Comparison of ENCODE assay signal across 9 mouse cellular contexts in genomic region chr1:136006292-136006748, GRCm38 (mm10). TPM values are rescaled to one million over a fixed set of nuclear protein-coding genes. Genes with fewer than 3 reads are reported as not detected.
DNase-seq lines count a peak whose midpoint lies in the region; ATAC-seq and TF ChIP-seq lines count a peak whose summit lies in the region.
"Had no signal": no experiment of that assay in that cellular context is flagged by ENCODE, and none has a peak within 500 bp of the region (broad histone marks: within the 10 kb centered on the region; RNA-seq: fewer than 3 reads in every experiment).

TSS of gene Igfn1 (minus strand) at chr1:136006342.

- no peaks in the 10 kb centered on the region for H3K36me3 ChIP-seq in heart, embryonic 11.5 days (ENCODE audit: control insufficient read depth, insufficient read depth, low read length)
- no peaks in the 10 kb centered on the region for H3K36me3 ChIP-seq in heart, adult 2 months (ENCODE audit: control insufficient read depth, insufficient read depth, low read length)
- no peaks in the 10 kb centered on the region for H3K36me3 ChIP-seq in ES-Bruce4 (ENCODE audit: control insufficient read depth, insufficient read depth, low read length, poor library complexity, severe bottlenecking)
- no peaks in the 10 kb centered on the region for H3K36me3 ChIP-seq in liver, embryonic 15.5 days (replicated peaks)

- intact Hi-C loops in heart, adult 2 months (cut with DNase I): no loop called here

- no peak for TF ChIP-seq EP300 in heart, adult 2 months (IDR thresholded peaks at IDR 0.05; ENCODE audit: insufficient read depth, low read depth, low read length)
- TF ChIP-seq EP300 in ES-Bruce4 (IDR thresholded peaks at IDR 0.05; ENCODE audit: insufficient read depth, low read depth, low read length): no peak

- H3K9me3 ChIP-seq in heart, embryonic 11.5 days (replicated peaks; ENCODE audit: control insufficient read depth, low read length): no peaks in the 10 kb centered on the region
- H3K9me3 ChIP-seq in ES-Bruce4 (replicated peaks; ENCODE audit: control insufficient read depth, insufficient read depth, low read length, poor library complexity, severe bottlenecking): no peaks in the 10 kb centered on the region
- no peaks in the 10 kb centered on the region for H3K9me3 ChIP-seq in liver, embryonic 15.5 days (replicated peaks)

- H3K27ac ChIP-seq in heart, embryonic 11.5 days (ENCODE audit: low read depth, low read length): no peak within 1 kb of the TSS
- no peak within 1 kb of the TSS for H3K27ac ChIP-seq in heart, adult 2 months
- no peak within 1 kb of the TSS for H3K27ac ChIP-seq in ES-Bruce4 (ENCODE audit: insufficient read depth, low read length)
- no peak within 1 kb of the TSS for H3K27ac ChIP-seq in liver, embryonic 15.5 days (replicated peaks)

- no peak within 1 kb of the TSS for H3K9ac ChIP-seq in heart, embryonic 11.5 days (ENCODE audit: low read depth, low read length)
- no peak within 1 kb of the TSS for H3K9ac ChIP-seq in heart, adult 2 months (ENCODE audit: low read depth, low read length)
- no peak within 1 kb of the TSS for H3K9ac ChIP-seq in ES-Bruce4 (ENCODE audit: low read depth, poor library complexity, severe bottlenecking)
- peak within 1 kb of the TSS; percentile 71 for H3K9ac ChIP-seq in liver, embryonic 15.5 days

- no peaks in the 10 kb centered on the region for H3K4me1 ChIP-seq in heart, embryonic 11.5 days (ENCODE audit: control insufficient read depth, insufficient read depth, low read length)
- H3K4me1 ChIP-seq in heart, adult 2 months (ENCODE audit: control insufficient read depth, insufficient read depth, low read length): no peaks in the 10 kb centered on the region; the same call in 1 of the 2 replicates
- H3K4me1 ChIP-seq in ES-Bruce4 (ENCODE audit: control insufficient read depth, insufficient read depth, low read length): no peaks in the 10 kb centered on the region
- peaks cover 40% of the 10 kb centered on the region for H3K4me1 ChIP-seq in liver, embryonic 15.5 days (replicated peaks)

- DNase-seq in heart, adult 2 months: no peak
- DNase-seq in gastrocnemius, postnatal 4 days (ENCODE audit: low spot score in 2 of 2): no peak
- DNase-seq in embryo, embryonic 9.5 days (ENCODE audit: extremely low spot score): no peak
- DNase-seq in frontal cortex, postnatal 10 days (ENCODE audit: low spot score in 2 of 2): no peak
- DNase-seq in cerebellum, postnatal 10 days: no peak
- DNase-seq: adrenal gland, adult 2 months had no signal

- peak within 1 kb of the TSS; percentile 51; the same call in 1 of the 2 replicates for H3K4me3 ChIP-seq in heart, embryonic 11.5 days (ENCODE audit: low read depth, low read length)
- H3K4me3 ChIP-seq in heart, adult 2 months: no peak within 1 kb of the TSS
- H3K4me3 ChIP-seq in ES-Bruce4 (ENCODE audit: low read depth, low read length): peak within 1 kb of the TSS; percentile 71
- H3K4me3 ChIP-seq in liver, embryonic 15.5 days (replicated peaks): peak within 1 kb of the TSS; percentile 66

- H3K4me2 ChIP-seq in heart, embryonic 11.5 days: peak within 1 kb of the TSS; percentile 89
- peak within 1 kb of the TSS; percentile 95 for H3K4me2 ChIP-seq in liver, embryonic 15.5 days

- TF ChIP-seq POLR2A in heart, adult 2 months (IDR thresholded peaks at IDR 0.05; ENCODE audit: insufficient read depth, low read depth, low read length): no peak
- no peak for TF ChIP-seq POLR2A in ES-Bruce4 (IDR thresholded peaks at IDR 0.05; ENCODE audit: insufficient read depth, low read length)

- H3K79me2 ChIP-seq in heart, adult 2 months (replicated peaks; ENCODE audit: control insufficient read depth, insufficient read depth, low read length): no peaks in the 10 kb centered on the region

- no peak for TF ChIP-seq CTCF in heart, adult 2 months (IDR thresholded peaks at IDR 0.05)
- TF ChIP-seq CTCF in ES-Bruce4 (IDR thresholded peaks at IDR 0.05; ENCODE audit: low read depth, low read length): no peak

- ATAC-seq in heart, embryonic 11.5 days (replicated peaks; ENCODE audit: insufficient number of reproducible peaks, low FRiP score, low TSS enrichment): no peak
- ATAC-seq in liver, embryonic 15.5 days (ENCODE audit: insufficient read depth): no peak

- H3K27me3 ChIP-seq in heart, embryonic 11.5 days (ENCODE audit: control insufficient read depth, insufficient read depth, low read length): no peaks in the 10 kb centered on the region
- no peaks in the 10 kb centered on the region for H3K27me3 ChIP-seq in heart, adult 2 months (ENCODE audit: control insufficient read depth, insufficient read depth, low read length)
- H3K27me3 ChIP-seq in ES-Bruce4 (ENCODE audit: control insufficient read depth, insufficient read depth, low read length, poor library complexity, severe bottlenecking): no peaks in the 10 kb centered on the region
- peaks cover 30% of the 10 kb centered on the region for H3K27me3 ChIP-seq in liver, embryonic 15.5 days

- 78% methylated on average over 3 of the region's 3 CpGs for WGBS in heart, embryonic 11.5 days (ENCODE audit: insufficient replicate concordance)
- WGBS in heart, adult 2 months: 94% methylated on average over 3 of the region's 3 CpGs
- 70% methylated on average over 3 of the region's 3 CpGs for WGBS in liver, embryonic 15.5 days (ENCODE audit: insufficient replicate concordance)

RNA-seq across cellular contexts. Expression of gene Igfn1, which starts in this region (rescaled TPM):
- 0.04 TPM in 1 of 2 replicates, not detected in the other for polyA plus RNA-seq in heart, embryonic 11.5 days (2014; fragmentation: Nextera tagmentation; extraction: Ambion mirVana)
- not detected for total RNA-seq in heart, adult 2 months (2021)
- not detected in 2 replicates for polyA plus RNA-seq in heart, adult 2 months (2012; rRNA removed)
- not detected in 2 replicates for polyA plus RNA-seq in ES-Bruce4 (2011; ENCODE audit: insufficient read depth, insufficient read length, low read depth, missing spikeins)
- 10 to 100 TPM; 17.4 to 32.9 TPM for total RNA-seq in gastrocnemius, postnatal 4 days (2021)
- polyA plus RNA-seq in liver, embryonic 15.5 days (2015; fragmentation: Nextera tagmentation; extraction: Ambion mirVana): not detected in 2 replicates

Comparison
In these comparisons a context has a peak if more than half of its experiments do, and no peak if none do; other contexts are left out.
1. RNA of gene Igfn1 (total RNA-seq): 17.4 to 32.9 TPM in gastrocnemius, postnatal 4 days; not detected in heart, adult 2 months; every median in the first group is over 10 times any median in the second.